Mouse (Mus musculus) kidney, embryonic 16.5 days (tissue): ENCODE results near the gene Adamtsl2. TPM values are rescaled to one million over a fixed set of nuclear protein-coding genes. Genes with fewer than 3 reads are reported as not detected.

Source experiments
- ATAC-seq: fragments of 200-750 bp; cut with Nextera tagmentation; 2 replicates; pipeline ENCODE4 v1.8.0; 2017; ENCODE audit warnings: moderate TSS enrichment; ENCODE audit not compliant: low FRiP score, low TSS enrichment
- H3K27ac ChIP-seq: fragments of 300-500 bp; sonication (generic); 2 replicates; pipeline ENCODE4 v1.5.1; 2014; ENCODE audit warnings: low read length
- H3K27me3 ChIP-seq: fragments of 300-500 bp; sonication (generic); 2 replicates; pipeline ENCODE4 v1.6.1; 2014; ENCODE audit warnings: low read length, control low read depth, mixed read lengths; ENCODE audit not compliant: insufficient read depth
- H3K36me3 ChIP-seq: fragments of 300-500 bp; sonication (generic); 2 replicates; pipeline ENCODE4 v1.6.1; 2014; ENCODE audit warnings: low read length, control low read depth, mixed read lengths; ENCODE audit not compliant: insufficient read depth
- H3K4me1 ChIP-seq: fragments of 300-500 bp; sonication (generic); 2 replicates; pipeline ENCODE4 v1.6.1; 2014; ENCODE audit warnings: low read length, control low read depth, mixed read lengths; ENCODE audit not compliant: insufficient read depth
- H3K4me2 ChIP-seq: fragments of 300-500 bp; sonication (generic); replicated peaks from 2 replicates; pipeline ENCODE4 v1.6.1; 2014; ENCODE audit warnings: low read depth, low read length
- H3K4me3 ChIP-seq: fragments of 300-500 bp; sonication (generic); 2 replicates; pipeline ENCODE4 v1.5.1; 2014; ENCODE audit warnings: mild to moderate bottlenecking, low read length
- H3K9ac ChIP-seq: fragments of 300-500 bp; sonication (generic); replicated peaks from 2 replicates; pipeline ENCODE4 v1.6.1; 2014; ENCODE audit warnings: low read length
- H3K9me3 ChIP-seq: fragments of 300-500 bp; sonication (generic); 2 replicates; pipeline ENCODE4 v1.6.1; 2016; ENCODE audit warnings: low read length, control low read depth
- WGBS: fragments of 180-500 bp; shearing (Covaris S2); extraction: QIAGEN DNeasy Blood & Tissue Kit; methylation state at CpG from one replicate; pipeline ENCODE4 v1.1.7; 2014; 5-methylcytosine and 5-hydroxymethylcytosine counted together
- polyA plus RNA-seq: library from polyadenylated mRNA; unstranded; fragments of >200 nt; fragmentation: Nextera tagmentation; extraction: Ambion mirVana; gene quantifications from 2 replicates; pipeline ENCODE4 v1.2.1, GENCODE M21; 2015

The Adamtsl2 gene
- 1.6 and 2.0 TPM in 2 replicates for polyA plus RNA-seq

GRCm38 (mm10) chr2:27079152-27079584 is at the start of gene Adamtsl2:
Gene Adamtsl2 (plus strand): TSS chr2:27079379.
- peak; percentile 77 for ATAC-seq
- H3K9me3 ChIP-seq = no peaks in the 10 kb centered on the region
- peak within 1 kb of the TSS; percentile 1; the same call in 1 of the 2 replicates for H3K4me2 ChIP-seq
- peaks cover 7% of the 10 kb centered on the region for H3K27me3 ChIP-seq
- no peak within 1 kb of the TSS for H3K4me3 ChIP-seq
- peaks cover 34% of the 10 kb centered on the region for H3K4me1 ChIP-seq
- peak within 1 kb of the TSS; percentile 9; the same call in 1 of the 2 replicates for H3K9ac ChIP-seq
- no peaks in the 10 kb centered on the region for H3K36me3 ChIP-seq
- under 1% methylated on average over 10 of the region's 10 CpGs for WGBS
- no peak within 1 kb of the TSS for H3K27ac ChIP-seq

- no peak overlapping the region for H3K9ac ChIP-seq
- no peaks in the 10 kb centered on the region for H3K4me1 ChIP-seq
- 51% methylated on average over 2 of the region's 2 CpGs for WGBS
- H3K9me3 ChIP-seq = no peaks in the 10 kb centered on the region
- H3K4me3 ChIP-seq = no peak overlapping the region
- H3K4me2 ChIP-seq = no peak overlapping the region
- no peak overlapping the region for H3K27ac ChIP-seq
- no peaks in the 10 kb centered on the region for H3K27me3 ChIP-seq
- no peak for ATAC-seq
- no peaks in the 10 kb centered on the region for H3K36me3 ChIP-seq
These were observed 46.8 kb upstream of the Adamtsl2 start for GRCm38 (mm10) chr2:27032361-27032760.

GRCm38 (mm10) chr2:27036003-27036402 is 43.2 kb upstream of the Adamtsl2 start:
- Histone ChIP-seq H3K4me3 (no peak overlapping the region), H3K9me3 (no peaks in the 10 kb centered on the region), H3K4me2 (no peak overlapping the region), H3K27me3 (no peaks in the 10 kb centered on the region), H3K27ac (no peak overlapping the region), H3K9ac (no peak overlapping the region), H3K4me1 (no peaks in the 10 kb centered on the region), H3K36me3 (no peaks in the 10 kb centered on the region)
- no peak for ATAC-seq
- WGBS = 55% methylated on average over 3 of the region's 3 CpGs

- H3K27me3 ChIP-seq = no peaks in the 10 kb centered on the region
- WGBS = 48% methylated on average over 4 of the region's 4 CpGs
- no peak overlapping the region for H3K4me3 ChIP-seq
- H3K9ac ChIP-seq = no peak overlapping the region
- no peak overlapping the region for H3K4me2 ChIP-seq
- no peak overlapping the region for H3K27ac ChIP-seq
- H3K9me3 ChIP-seq = no peaks in the 10 kb centered on the region
- H3K4me1 ChIP-seq = no peaks in the 10 kb centered on the region
- peak; percentile 25; the same call in 1 of the 2 replicates for ATAC-seq
- no peaks in the 10 kb centered on the region for H3K36me3 ChIP-seq
These were observed 42.2 kb upstream of the Adamtsl2 start for GRCm38 (mm10) chr2:27037008-27037407.

GRCm38 (mm10) chr2:27038596-27038995 is 40.6 kb upstream of the Adamtsl2 start:
- no peaks in the 10 kb centered on the region for H3K27me3 ChIP-seq
- H3K4me2 ChIP-seq = 0 out of 2 replicates have a peak overlapping the region, but pooled peaks have one; percentile 5
- no peaks in the 10 kb centered on the region for H3K4me1 ChIP-seq
- no peak for ATAC-seq
- no peaks in the 10 kb centered on the region for H3K36me3 ChIP-seq
- H3K27ac ChIP-seq = no peak overlapping the region
- H3K9me3 ChIP-seq = no peaks in the 10 kb centered on the region
- WGBS = 0% methylated on average over 3 of the region's 3 CpGs
- no peak overlapping the region for H3K4me3 ChIP-seq
- H3K9ac ChIP-seq = peak overlapping the region; percentile 30; the same call in 1 of the 2 replicates

- H3K36me3 ChIP-seq = no peaks in the 10 kb centered on the region
- H3K4me3 ChIP-seq = no peak overlapping the region
- 11% methylated on average over 1 of the region's 1 CpGs for WGBS
- H3K4me1 ChIP-seq = no peaks in the 10 kb centered on the region
- H3K4me2 ChIP-seq = no peak overlapping the region
- no peaks in the 10 kb centered on the region for H3K27me3 ChIP-seq
- H3K27ac ChIP-seq = no peak overlapping the region
- H3K9ac ChIP-seq = 0 out of 2 replicates have a peak overlapping the region, but pooled peaks have one; percentile 30
- H3K9me3 ChIP-seq = no peaks in the 10 kb centered on the region
- no peak for ATAC-seq
These were observed 39.9 kb upstream of the Adamtsl2 start for GRCm38 (mm10) chr2:27039286-27039685.

GRCm38 (mm10) chr2:27042131-27042844 is 36.9 kb upstream of the Adamtsl2 start:
- Histone ChIP-seq H3K4me2 (no peak overlapping the region), H3K27ac (no peak overlapping the region), H3K9me3 (no peaks in the 10 kb centered on the region), H3K4me3 (no peak overlapping the region), H3K4me1 (no peaks in the 10 kb centered on the region), H3K27me3 (no peaks in the 10 kb centered on the region), H3K36me3 (no peaks in the 10 kb centered on the region), H3K9ac (no peak overlapping the region)
- no peak for ATAC-seq
- 61% methylated on average over 8 of the region's 8 CpGs for WGBS

- Histone ChIP-seq H3K4me3 (no peak overlapping the region), H3K9ac (no peak overlapping the region), H3K27ac (no peak overlapping the region), H3K4me2 (no peak overlapping the region), H3K9me3 (no peaks in the 10 kb centered on the region), H3K27me3 (no peaks in the 10 kb centered on the region), H3K36me3 (no peaks in the 10 kb centered on the region), H3K4me1 (no peaks in the 10 kb centered on the region)
- peak; percentile 82 for ATAC-seq
- 22% methylated on average over 3 of the region's 3 CpGs for WGBS
These were observed 35.7 kb upstream of the Adamtsl2 start for GRCm38 (mm10) chr2:27043461-27043860.

GRCm38 (mm10) chr2:27044166-27044565 is 35.0 kb upstream of the Adamtsl2 start:
- Histone ChIP-seq H3K4me3 (no peak overlapping the region), H3K4me2 (no peak overlapping the region), H3K27me3 (no peaks in the 10 kb centered on the region), H3K4me1 (no peaks in the 10 kb centered on the region), H3K9ac (no peak overlapping the region), H3K36me3 (no peaks in the 10 kb centered on the region), H3K27ac (no peak overlapping the region), H3K9me3 (no peaks in the 10 kb centered on the region)
- 77% methylated on average over 4 of the region's 4 CpGs for WGBS
- ATAC-seq = no peak

GRCm38 (mm10) chr2:27044641-27045040 is 34.5 kb upstream of the Adamtsl2 start:
- Histone ChIP-seq H3K36me3 (no peaks in the 10 kb centered on the region), H3K4me3 (no peak overlapping the region), H3K9me3 (no peaks in the 10 kb centered on the region), H3K4me2 (no peak overlapping the region), H3K9ac (no peak overlapping the region), H3K27me3 (no peaks in the 10 kb centered on the region), H3K4me1 (no peaks in the 10 kb centered on the region), H3K27ac (no peak overlapping the region)
- ATAC-seq = no peak
- 68% methylated on average over 3 of the region's 3 CpGs for WGBS
